Mouse (Mus musculus): ENCODE data around the gene Lpcat2b. TPM values are rescaled to one million over a fixed set of nuclear protein-coding genes. Genes with fewer than 3 reads are reported as not detected.

Lpcat2b gene
- total RNA-seq, 2 experiments from 2014 or later, result 0.25 to 0.30 TPM

GRCm38 (mm10) chr5:107448784-107449183 lies 17.4 kb downstream of the Lpcat2b start:
- no peak for DNase-seq

GRCm38 (mm10) chr5:107449620-107450019 lies 18.3 kb downstream of the Lpcat2b start:
- no peak for DNase-seq

GRCm38 (mm10) chr5:107450299-107450698 lies 18.9 kb downstream of the Lpcat2b start:
- DNase-seq, result no peak

- DNase-seq, result no peak
Measured at GRCm38 (mm10) chr5:107462147-107463076, 31.1 kb downstream of the Lpcat2b start.

- no peak for DNase-seq
Measured at GRCm38 (mm10) chr5:107466501-107466900, 35.2 kb downstream of the Lpcat2b start.

GRCm38 (mm10) chr5:107467098-107467497 lies 35.7 kb downstream of the Lpcat2b start:
- DNase-seq, result no peak

- DNase-seq, result no peak
Measured at GRCm38 (mm10) chr5:107470600-107471329, 39.4 kb downstream of the Lpcat2b start.

GRCm38 (mm10) chr5:107480194-107480593 lies 48.8 kb downstream of the Lpcat2b start:
- no peak for DNase-seq

Other genes with a start within 250 kb of the Lpcat2b start
- 10 to 100 TPM; 16.7 to 21.4 TPM for gene Tgfbr3, start 141.9 kb upstream of the Lpcat2b start, total RNA-seq (2021)
- 10 to 100 TPM; 17.6 to 18.5 TPM for gene Brdt, start 100.4 kb upstream of the Lpcat2b start, total RNA-seq (2021)
- 10 to 100 TPM; 56.5 to 61.7 TPM for gene Ephx4, start 28.8 kb upstream of the Lpcat2b start, total RNA-seq (2021)
- gene Btbd8, start 6.4 kb downstream of the Lpcat2b start, total RNA-seq (2021), result 100 to 1,000 TPM; 106 to 112 TPM
- gene Gm42669, start 76.1 kb downstream of the Lpcat2b start, total RNA-seq (2021), result 1 to 10 TPM in 1 of 2 experiments, under 1 TPM in 1; 0.15 to 1.0 TPM
- gene 1700028K03Rik, start 103.2 kb downstream of the Lpcat2b start, total RNA-seq (2021), result under 1 TPM; 0.65 to 0.71 TPM
- gene Rpap2, start 165.8 kb downstream of the Lpcat2b start, total RNA-seq (2021), result 10 to 100 TPM; 21.5 to 22.0 TPM
- gene Glmn, start 166.3 kb downstream of the Lpcat2b start, total RNA-seq (2021), result 10 to 100 TPM; 18.2 to 18.4 TPM